Mouse (Mus musculus): ENCODE measurements around the gene Mpg. TPM values are rescaled to one million over a fixed set of nuclear protein-coding genes. Genes with fewer than 3 reads are reported as not detected.

Gene Mpg
- polyA plus RNA-seq (2012; ENCODE audit: insufficient read depth, low replicate concordance) = 3.6 and 8.8 TPM in 2 replicates

DNA sequence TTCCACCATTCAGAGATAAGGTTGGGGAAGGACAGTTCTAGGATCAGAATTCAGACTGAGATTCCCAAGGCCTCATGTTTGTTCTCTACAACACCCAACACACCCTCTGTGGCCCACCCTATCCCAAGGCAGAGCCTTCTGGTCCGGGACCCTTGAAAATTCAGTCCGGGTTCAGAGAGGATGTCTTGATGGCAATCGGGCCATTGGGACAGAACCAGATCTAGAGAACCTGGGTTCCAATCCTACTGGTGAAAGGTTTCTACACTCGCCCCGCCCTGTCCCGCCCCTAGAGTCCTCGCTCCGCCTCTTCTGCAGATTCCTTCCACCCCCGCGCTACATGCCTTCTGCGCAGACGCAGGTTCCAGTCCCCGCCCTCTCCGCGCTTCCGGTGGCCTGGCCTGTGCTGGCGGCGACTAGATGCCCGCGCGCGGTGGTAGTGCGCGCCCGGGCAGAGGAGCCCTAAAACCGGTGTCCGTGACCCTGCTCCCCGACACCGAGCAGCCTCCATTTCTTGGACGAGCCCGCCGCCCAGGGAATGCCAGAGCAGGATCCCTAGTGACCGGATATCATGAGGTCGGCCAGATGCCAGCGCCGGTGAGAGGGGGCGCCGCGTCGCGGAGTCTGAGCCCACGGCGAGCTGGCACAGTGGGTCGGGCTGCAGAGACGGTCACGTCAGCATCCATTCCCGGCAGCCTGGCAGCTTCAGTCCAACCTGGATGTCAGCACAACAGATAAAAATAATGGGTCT is at the start of gene Mpg:
TSS of gene Mpg (plus strand) at position 382 of the 748 bp plus-strand sequence.
- H3K36me3 ChIP-seq (replicated peaks; ENCODE audit: low read length) = peaks cover 38% of the 10 kb centered on the region
- H3K27me3 ChIP-seq (replicated peaks) = peaks cover 28% of the 10 kb centered on the region
- TF ChIP-seq GATA1 (IDR thresholded peaks at IDR 0.05; ENCODE audit: borderline replicate concordance, low read length) (no peak), FLI1 (IDR thresholded peaks at IDR 0.05; ENCODE audit: low read length) (peak; percentile 45; the same call in 1 of the 2 replicates)
- peak within 1 kb of the TSS; percentile 98 for H3K4me3 ChIP-seq (replicated peaks)
- H3K9me3 ChIP-seq = peaks cover 12% of the 10 kb centered on the region; the same call in 1 of the 2 replicates
- peaks cover 74% of the 10 kb centered on the region for H3K4me1 ChIP-seq

DNA sequence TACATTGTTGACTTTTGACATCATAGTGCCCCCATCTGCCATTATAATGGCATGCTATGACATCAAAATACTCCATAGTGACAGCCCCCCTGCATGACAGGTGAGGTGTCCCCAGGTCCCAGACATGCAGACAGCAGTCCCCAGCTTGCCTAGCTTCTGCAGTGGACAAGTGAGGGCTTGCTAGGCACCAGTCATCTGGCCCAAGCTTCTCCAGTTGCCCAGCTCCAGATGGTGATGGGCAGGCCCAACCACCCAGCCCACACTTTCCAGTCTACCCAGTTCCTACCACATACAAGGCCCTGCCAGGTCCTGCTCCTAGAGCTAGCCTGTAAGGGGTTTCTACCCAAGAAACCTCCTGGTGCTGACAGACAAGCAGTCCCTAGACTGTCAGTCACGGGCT is 47.8 kb upstream of the Mpg start:
- Histone ChIP-seq H3K36me3 (replicated peaks; ENCODE audit: low read length) (no peaks in the 10 kb centered on the region), H3K27me3 (replicated peaks) (peaks cover 20% of the 10 kb centered on the region), H3K9me3 (peaks cover 6% of the 10 kb centered on the region), H3K4me1 (no peaks in the 10 kb centered on the region), H3K4me3 (replicated peaks) (no peak overlapping the region)
- no peak for TF ChIP-seq FLI1 (IDR thresholded peaks at IDR 0.05; ENCODE audit: low read length)
- TF ChIP-seq GATA1 (IDR thresholded peaks at IDR 0.05; ENCODE audit: borderline replicate concordance, low read length) = no peak

DNA sequence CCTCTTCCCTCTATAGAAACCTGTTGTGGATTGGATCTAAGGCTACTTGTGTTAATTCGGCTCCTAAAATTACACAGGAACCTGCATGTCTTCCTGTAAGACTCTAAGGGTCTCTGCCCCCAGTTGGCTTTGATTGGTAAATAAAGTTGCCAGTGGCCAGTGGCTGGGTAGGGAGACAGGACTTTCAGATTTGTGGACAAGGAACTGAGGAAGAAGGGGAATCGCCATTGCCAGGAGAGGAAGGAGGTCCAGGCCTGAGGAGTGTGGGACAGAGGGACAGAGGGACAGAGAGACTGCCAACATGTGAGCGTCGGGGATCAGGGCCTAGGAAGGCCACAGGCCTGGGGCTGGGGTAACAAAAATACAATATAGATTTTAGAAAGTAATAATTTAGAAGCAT is 45.1 kb upstream of the Mpg start:
- no peak for TF ChIP-seq FLI1 (IDR thresholded peaks at IDR 0.05; ENCODE audit: low read length)
- no peak for TF ChIP-seq GATA1 (IDR thresholded peaks at IDR 0.05; ENCODE audit: borderline replicate concordance, low read length)
- no peaks in the 10 kb centered on the region for H3K4me1 ChIP-seq
- H3K27me3 ChIP-seq (replicated peaks) = peaks cover 31% of the 10 kb centered on the region
- H3K4me3 ChIP-seq (replicated peaks) = no peak overlapping the region
- no peaks in the 10 kb centered on the region for H3K36me3 ChIP-seq (replicated peaks; ENCODE audit: low read length)
- peaks cover 6% of the 10 kb centered on the region for H3K9me3 ChIP-seq

DNA sequence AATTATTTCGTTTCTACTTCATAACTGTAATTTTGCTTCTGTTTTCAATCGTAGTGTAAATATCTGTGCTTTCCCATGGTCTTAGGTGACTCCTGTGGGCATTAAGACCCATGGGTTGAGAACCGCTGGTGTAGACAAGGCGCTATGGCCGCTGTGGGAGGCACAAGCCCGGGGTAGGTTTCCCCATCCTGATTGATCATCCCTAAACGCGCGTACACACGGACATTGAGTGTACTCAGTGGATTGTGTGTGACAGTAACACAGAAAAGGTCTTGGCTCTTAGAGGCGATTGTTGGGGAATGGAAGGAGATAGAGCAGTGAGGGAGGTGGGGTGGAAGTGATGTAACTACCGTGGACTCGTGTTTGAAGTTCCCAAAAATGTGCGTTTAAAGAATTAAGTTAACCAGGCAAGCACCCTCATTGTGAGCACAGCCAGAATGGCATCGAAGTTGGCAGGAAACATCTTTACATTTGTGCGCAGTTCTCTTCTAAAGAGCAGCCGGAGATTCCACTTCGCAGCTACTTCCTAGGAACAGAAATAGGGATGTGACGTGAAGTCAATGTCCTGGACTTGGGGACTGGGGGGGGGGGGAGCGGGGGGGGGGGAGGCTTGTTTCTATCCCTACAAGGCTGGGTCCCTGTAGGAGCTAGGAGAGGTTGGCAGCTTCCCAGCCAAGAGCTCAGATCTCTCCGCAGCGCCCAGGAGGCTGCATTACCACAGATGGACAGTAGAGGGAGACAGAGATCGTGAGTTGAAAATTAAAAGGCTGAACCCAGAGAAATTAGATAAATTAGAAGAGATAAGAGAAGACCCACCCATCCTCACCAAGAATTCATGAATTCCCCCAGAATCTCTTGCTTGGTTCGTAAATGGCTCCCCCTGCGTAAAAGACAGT is 44.1 kb upstream of the Mpg start:
- H3K4me3 ChIP-seq (replicated peaks) = no peak overlapping the region
- H3K9me3 ChIP-seq = peaks cover 11% of the 10 kb centered on the region
- peaks cover 26% of the 10 kb centered on the region for H3K27me3 ChIP-seq (replicated peaks)
- no peak for TF ChIP-seq GATA1 (IDR thresholded peaks at IDR 0.05; ENCODE audit: borderline replicate concordance, low read length)
- TF ChIP-seq FLI1 (IDR thresholded peaks at IDR 0.05; ENCODE audit: low read length) = no peak
- H3K36me3 ChIP-seq (replicated peaks; ENCODE audit: low read length) = no peaks in the 10 kb centered on the region
- H3K4me1 ChIP-seq = no peaks in the 10 kb centered on the region

DNA sequence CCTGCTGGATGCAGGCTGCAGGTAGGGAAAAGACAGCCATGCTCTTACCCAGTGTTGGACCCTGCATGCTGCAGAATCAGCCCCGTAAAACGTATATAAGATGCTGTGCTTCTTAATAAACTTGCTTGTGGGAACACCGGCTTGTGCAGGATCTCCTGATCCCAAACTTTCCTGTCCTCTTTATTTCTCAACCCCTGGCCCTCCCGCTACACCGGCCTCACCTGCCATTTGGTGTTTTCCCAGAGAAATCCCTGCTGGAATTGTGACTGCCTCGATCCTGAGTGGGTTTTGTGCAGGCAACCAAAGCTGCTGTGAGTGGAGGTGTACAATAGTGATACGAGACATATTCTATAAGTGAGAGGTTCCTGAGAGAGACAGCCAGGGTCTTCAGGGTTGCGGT is 41.8 kb upstream of the Mpg start:
- no peaks in the 10 kb centered on the region for H3K4me1 ChIP-seq

DNA sequence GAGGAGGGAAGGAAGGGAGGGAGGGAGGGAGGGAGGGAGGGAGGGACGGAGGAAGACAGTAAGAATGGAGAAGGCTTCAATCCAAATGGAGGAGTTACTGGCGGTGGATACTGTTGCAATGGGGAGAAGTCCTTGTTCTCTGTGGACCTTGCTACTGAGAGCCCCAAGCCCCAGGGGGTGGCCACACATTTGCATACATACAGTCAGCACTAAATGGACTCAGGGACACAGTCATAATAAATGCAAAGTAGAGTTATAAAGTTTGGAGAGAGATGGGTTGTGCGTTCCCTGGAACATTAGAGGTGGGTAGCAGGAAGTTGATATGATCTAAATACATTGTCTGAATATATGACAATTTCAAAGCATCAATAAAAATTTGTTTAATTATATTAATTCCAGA is 40.3 kb upstream of the Mpg start:
- TF ChIP-seq GATA1 (IDR thresholded peaks at IDR 0.05; ENCODE audit: borderline replicate concordance, low read length) = no peak
- no peak for TF ChIP-seq FLI1 (IDR thresholded peaks at IDR 0.05; ENCODE audit: low read length)
- H3K4me1 ChIP-seq = no peaks in the 10 kb centered on the region
- H3K27me3 ChIP-seq (replicated peaks) = peaks cover 36% of the 10 kb centered on the region
- H3K9me3 ChIP-seq = peaks cover 6% of the 10 kb centered on the region; the same call in 1 of the 2 replicates
- H3K36me3 ChIP-seq (replicated peaks; ENCODE audit: low read length) = no peaks in the 10 kb centered on the region
- no peak overlapping the region for H3K4me3 ChIP-seq (replicated peaks)

More for the DNA sequence above, 41.8 kb upstream of the Mpg start:
- no peak for TF ChIP-seq GATA1 (IDR thresholded peaks at IDR 0.05; ENCODE audit: borderline replicate concordance, low read length)
- TF ChIP-seq FLI1 (IDR thresholded peaks at IDR 0.05; ENCODE audit: low read length) = no peak
- peaks cover 24% of the 10 kb centered on the region for H3K27me3 ChIP-seq (replicated peaks)
- H3K4me3 ChIP-seq (replicated peaks) = no peak overlapping the region
- peaks cover 6% of the 10 kb centered on the region; the same call in 1 of the 2 replicates for H3K9me3 ChIP-seq
- no peaks in the 10 kb centered on the region for H3K36me3 ChIP-seq (replicated peaks; ENCODE audit: low read length)

DNA sequence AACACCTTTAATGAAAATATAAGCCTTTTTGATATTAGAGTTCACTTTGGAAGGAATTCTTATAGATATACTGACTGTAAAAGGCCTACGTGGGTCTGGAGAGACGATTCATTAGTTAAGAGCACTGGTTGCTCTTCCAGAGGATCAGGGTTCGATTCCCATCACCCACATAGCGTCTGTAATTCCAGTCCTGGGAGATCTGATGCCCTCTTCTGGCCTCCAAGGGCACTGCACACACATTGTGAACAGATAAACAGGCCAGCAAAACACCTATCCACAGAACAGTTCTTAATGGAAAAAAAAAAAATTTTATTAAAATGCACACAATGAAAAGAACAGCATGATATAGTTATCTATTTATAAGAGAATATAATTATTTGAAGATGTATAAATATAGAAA is 39.0 kb upstream of the Mpg start:
- peaks cover 36% of the 10 kb centered on the region for H3K27me3 ChIP-seq (replicated peaks)
- H3K4me1 ChIP-seq = no peaks in the 10 kb centered on the region
- H3K4me3 ChIP-seq (replicated peaks) = no peak overlapping the region
- peaks cover 6% of the 10 kb centered on the region; the same call in 1 of the 2 replicates for H3K9me3 ChIP-seq
- no peaks in the 10 kb centered on the region for H3K36me3 ChIP-seq (replicated peaks; ENCODE audit: low read length)
- no peak for TF ChIP-seq GATA1 (IDR thresholded peaks at IDR 0.05; ENCODE audit: borderline replicate concordance, low read length)
- no peak for TF ChIP-seq FLI1 (IDR thresholded peaks at IDR 0.05; ENCODE audit: low read length)

DNA sequence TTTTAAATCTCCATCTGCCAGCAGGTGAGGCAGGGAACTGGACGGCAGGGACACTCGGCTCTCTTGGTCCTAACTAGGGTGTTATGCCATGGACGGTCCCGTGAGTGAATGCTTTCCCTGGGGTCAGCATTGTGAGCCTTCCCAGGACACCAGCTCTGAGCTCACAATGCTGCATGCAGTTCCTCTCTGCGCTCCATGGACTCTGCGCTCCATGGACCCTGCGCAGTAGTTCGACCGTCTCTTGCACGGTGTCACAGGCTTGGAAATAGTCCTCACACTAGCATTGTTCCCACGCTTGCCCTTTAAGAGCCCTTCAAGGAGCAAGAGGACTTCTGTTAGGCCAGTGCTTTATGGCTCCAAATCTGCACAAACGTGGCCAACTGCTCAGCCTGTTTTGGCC is 37.4 kb upstream of the Mpg start:
- Histone ChIP-seq H3K4me3 (replicated peaks) (no peak overlapping the region), H3K4me1 (no peaks in the 10 kb centered on the region; the same call in 1 of the 2 replicates), H3K9me3 (peaks cover 6% of the 10 kb centered on the region; the same call in 1 of the 2 replicates), H3K36me3 (replicated peaks; ENCODE audit: low read length) (no peaks in the 10 kb centered on the region), H3K27me3 (replicated peaks) (peaks cover 47% of the 10 kb centered on the region)
- no peak for TF ChIP-seq GATA1 (IDR thresholded peaks at IDR 0.05; ENCODE audit: borderline replicate concordance, low read length)
- TF ChIP-seq FLI1 (IDR thresholded peaks at IDR 0.05; ENCODE audit: low read length) = no peak

DNA sequence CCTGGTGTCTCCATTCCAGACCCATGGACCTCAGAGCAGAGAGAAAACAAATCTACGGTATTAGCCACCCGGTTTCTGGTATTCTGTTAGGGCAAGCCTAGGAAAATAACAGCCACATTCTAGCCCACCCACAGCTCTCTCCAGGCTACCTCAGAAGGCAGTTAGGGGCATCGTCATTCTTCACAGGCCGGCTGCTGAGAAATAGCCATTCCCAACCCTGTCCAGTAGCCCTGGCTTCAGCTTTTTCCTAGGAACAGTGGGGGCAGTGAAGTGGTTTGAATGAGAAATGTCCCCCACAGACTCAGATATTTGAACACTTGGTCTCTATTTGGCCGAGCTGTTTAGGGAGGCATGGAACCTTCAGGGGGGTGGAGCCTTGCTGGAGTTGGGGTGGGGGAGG is 36.9 kb upstream of the Mpg start:
- Histone ChIP-seq H3K4me3 (replicated peaks) (no peak overlapping the region), H3K36me3 (replicated peaks; ENCODE audit: low read length) (no peaks in the 10 kb centered on the region), H3K27me3 (replicated peaks) (peaks cover 50% of the 10 kb centered on the region), H3K9me3 (peaks cover 6% of the 10 kb centered on the region; the same call in 1 of the 2 replicates), H3K4me1 (no peaks in the 10 kb centered on the region; the same call in 1 of the 2 replicates)
- no peak for TF ChIP-seq FLI1 (IDR thresholded peaks at IDR 0.05; ENCODE audit: low read length)

Data from megakaryocyte, embryonic 14.5 days (primary cell).